Mouse (Mus musculus): Measurements from ENCODE around the gene S100a7a. TPM values are rescaled to one million over a fixed set of nuclear protein-coding genes. Genes with fewer than 3 reads are reported as not detected.

S100a7a gene
- polyA plus RNA-seq (2016; fragmentation: Nextera tagmentation; extraction: Ambion mirVana): 0.14 TPM in 1 of 2 replicates, not detected in the other

- Histone ChIP-seq H3K36me3 (no peaks in the 10 kb centered on the region), H3K4me1 (no peaks in the 10 kb centered on the region), H3K27me3 (no peaks in the 10 kb centered on the region; the same call in 1 of the 2 replicates), H3K27ac (replicated peaks) (no peak within 1 kb of the TSS), H3K4me2 (replicated peaks) (no peak within 1 kb of the TSS), H3K9me3 (no peaks in the 10 kb centered on the region), H3K4me3 (no peak within 1 kb of the TSS), H3K9ac (replicated peaks) (no peak within 1 kb of the TSS)
- ATAC-seq (ENCODE audit: low FRiP score, low read depth): no peak
Observed at GRCm38 (mm10) chr3:90653717-90654116, at the start of gene S100a7a. S100a7a (plus strand) TSS chr3:90654017.

- H3K27ac ChIP-seq (replicated peaks): no peak overlapping the region
- H3K9ac ChIP-seq (replicated peaks): no peak overlapping the region
- H3K4me2 ChIP-seq (replicated peaks): no peak overlapping the region
- ATAC-seq (ENCODE audit: low FRiP score, low read depth): peak; percentile 27; the same call in 1 of the 2 replicates
- H3K4me1 ChIP-seq: peaks cover 4% of the 10 kb centered on the region; the same call in 1 of the 2 replicates
- WGBS: 64% methylated on average over 4 of the region's 4 CpGs
- H3K4me3 ChIP-seq: no peak overlapping the region
- no peaks in the 10 kb centered on the region for H3K9me3 ChIP-seq
- H3K27me3 ChIP-seq: no peaks in the 10 kb centered on the region
- H3K36me3 ChIP-seq: no peaks in the 10 kb centered on the region
Observed at GRCm38 (mm10) chr3:90604416-90604815, 49.4 kb upstream of the S100a7a start.

- WGBS: 88% methylated on average over 3 of the region's 3 CpGs
- Histone ChIP-seq H3K36me3 (no peaks in the 10 kb centered on the region), H3K27me3 (no peaks in the 10 kb centered on the region), H3K9ac (replicated peaks) (no peak overlapping the region), H3K4me3 (no peak overlapping the region), H3K27ac (replicated peaks) (no peak overlapping the region), H3K9me3 (no peaks in the 10 kb centered on the region), H3K4me1 (peaks cover 4% of the 10 kb centered on the region; the same call in 1 of the 2 replicates), H3K4me2 (replicated peaks) (no peak overlapping the region)
- ATAC-seq (ENCODE audit: low FRiP score, low read depth): no peak
Observed at GRCm38 (mm10) chr3:90605049-90605448, 48.8 kb upstream of the S100a7a start.

- Histone ChIP-seq H3K9me3 (no peaks in the 10 kb centered on the region), H3K36me3 (no peaks in the 10 kb centered on the region), H3K9ac (replicated peaks) (no peak overlapping the region), H3K4me1 (peaks cover 4% of the 10 kb centered on the region; the same call in 1 of the 2 replicates), H3K4me3 (no peak overlapping the region), H3K27me3 (no peaks in the 10 kb centered on the region), H3K27ac (replicated peaks) (no peak overlapping the region), H3K4me2 (replicated peaks) (no peak overlapping the region)
- ATAC-seq (ENCODE audit: low FRiP score, low read depth): no peak
- 86% methylated on average over 2 of the region's 2 CpGs for WGBS
Observed at GRCm38 (mm10) chr3:90605736-90606135, 48.1 kb upstream of the S100a7a start.

- ATAC-seq (ENCODE audit: low FRiP score, low read depth): no peak
- Histone ChIP-seq H3K27me3 (no peaks in the 10 kb centered on the region), H3K4me2 (replicated peaks) (no peak overlapping the region), H3K27ac (replicated peaks) (no peak overlapping the region), H3K4me3 (no peak overlapping the region), H3K9ac (replicated peaks) (no peak overlapping the region), H3K9me3 (no peaks in the 10 kb centered on the region), H3K36me3 (no peaks in the 10 kb centered on the region), H3K4me1 (peaks cover 4% of the 10 kb centered on the region; the same call in 1 of the 2 replicates)
- 84% methylated on average over 6 of the region's 6 CpGs for WGBS
Observed at GRCm38 (mm10) chr3:90606185-90606584, 47.6 kb upstream of the S100a7a start.

- Histone ChIP-seq H3K36me3 (no peaks in the 10 kb centered on the region), H3K9me3 (no peaks in the 10 kb centered on the region), H3K4me2 (replicated peaks) (no peak overlapping the region), H3K27ac (replicated peaks) (no peak overlapping the region), H3K4me3 (no peak overlapping the region), H3K27me3 (no peaks in the 10 kb centered on the region), H3K4me1 (peaks cover 4% of the 10 kb centered on the region; the same call in 1 of the 2 replicates), H3K9ac (replicated peaks) (no peak overlapping the region)
- no peak for ATAC-seq (ENCODE audit: low FRiP score, low read depth)
- WGBS: 81% methylated on average over 3 of the region's 3 CpGs
Observed at GRCm38 (mm10) chr3:90607361-90607760, 46.5 kb upstream of the S100a7a start.

GRCm38 (mm10) chr3:90608223-90608622 lies 45.6 kb upstream of the S100a7a start, which contains the start of gene S100a5:
S100a5 (plus strand) TSS chr3:90608523.
- ATAC-seq (ENCODE audit: low FRiP score, low read depth): no peak
- 56% methylated on average over 3 of the region's 3 CpGs for WGBS
- Histone ChIP-seq H3K9ac (replicated peaks) (no peak within 1 kb of the TSS), H3K4me1 (peaks cover 10% of the 10 kb centered on the region; the same call in 1 of the 2 replicates), H3K4me3 (no peak within 1 kb of the TSS), H3K27ac (replicated peaks) (no peak within 1 kb of the TSS), H3K9me3 (no peaks in the 10 kb centered on the region), H3K4me2 (replicated peaks) (no peak within 1 kb of the TSS), H3K27me3 (peaks cover 5% of the 10 kb centered on the region), H3K36me3 (no peaks in the 10 kb centered on the region)

GRCm38 (mm10) chr3:90609102-90609501 lies 44.7 kb upstream of the S100a7a start:
- no peak overlapping the region for H3K4me3 ChIP-seq
- H3K4me2 ChIP-seq (replicated peaks): no peak overlapping the region
- no peak for ATAC-seq (ENCODE audit: low FRiP score, low read depth)
- H3K4me1 ChIP-seq: peaks cover 12% of the 10 kb centered on the region; the same call in 1 of the 2 replicates
- H3K27me3 ChIP-seq: peaks cover 14% of the 10 kb centered on the region
- no peaks in the 10 kb centered on the region for H3K36me3 ChIP-seq
- no peak overlapping the region for H3K9ac ChIP-seq (replicated peaks)
- H3K9me3 ChIP-seq: no peaks in the 10 kb centered on the region
- H3K27ac ChIP-seq (replicated peaks): no peak overlapping the region

GRCm38 (mm10) chr3:90611494-90611893 lies 42.3 kb upstream of the S100a7a start:
- H3K9ac ChIP-seq (replicated peaks): no peak overlapping the region
- WGBS: 92% methylated on average over 3 of the region's 3 CpGs
- no peak overlapping the region for H3K4me2 ChIP-seq (replicated peaks)
- no peak overlapping the region for H3K27ac ChIP-seq (replicated peaks)
- ATAC-seq (ENCODE audit: low FRiP score, low read depth): no peak
- H3K4me3 ChIP-seq: no peak overlapping the region
- peaks cover 20% of the 10 kb centered on the region for H3K27me3 ChIP-seq
- peaks cover 8% of the 10 kb centered on the region; the same call in 1 of the 2 replicates for H3K4me1 ChIP-seq
- no peaks in the 10 kb centered on the region for H3K36me3 ChIP-seq
- no peaks in the 10 kb centered on the region for H3K9me3 ChIP-seq

- Histone ChIP-seq H3K27ac (replicated peaks) (no peak overlapping the region), H3K9ac (replicated peaks) (no peak overlapping the region), H3K4me3 (no peak overlapping the region), H3K27me3 (peaks cover 20% of the 10 kb centered on the region), H3K36me3 (no peaks in the 10 kb centered on the region), H3K9me3 (no peaks in the 10 kb centered on the region), H3K4me1 (peaks cover 8% of the 10 kb centered on the region; the same call in 1 of the 2 replicates), H3K4me2 (replicated peaks) (no peak overlapping the region)
- 64% methylated on average over 4 of the region's 4 CpGs for WGBS
- no peak for ATAC-seq (ENCODE audit: low FRiP score, low read depth)
Observed at GRCm38 (mm10) chr3:90612061-90612460, 41.8 kb upstream of the S100a7a start.

- peak within 1 kb of the TSS; percentile 70 for H3K4me2 ChIP-seq (replicated peaks)
- 0 out of 2 replicates have a peak, but pooled peaks cover 3% of the 10 kb centered on the region for H3K9me3 ChIP-seq
- no peaks in the 10 kb centered on the region for H3K36me3 ChIP-seq
- no peak within 1 kb of the TSS for H3K9ac ChIP-seq (replicated peaks)
- H3K4me3 ChIP-seq: peak within 1 kb of the TSS; percentile 38
- H3K27me3 ChIP-seq: peaks cover 20% of the 10 kb centered on the region
- no peak within 1 kb of the TSS for H3K27ac ChIP-seq (replicated peaks)
- peak; percentile 80 for ATAC-seq (ENCODE audit: low FRiP score, low read depth)
- WGBS: under 1% methylated on average over 23 of the region's 23 CpGs
- peaks cover 8% of the 10 kb centered on the region; the same call in 1 of the 2 replicates for H3K4me1 ChIP-seq
Observed at GRCm38 (mm10) chr3:90612728-90613291, 41.0 kb upstream of the S100a7a start, which contains the start of gene S100a6. S100a6 (plus strand) TSS chr3:90612882.

- ATAC-seq (ENCODE audit: low FRiP score, low read depth): 0 out of 2 replicates have a peak, but pooled peaks have one; percentile 5
- 71% methylated on average over 7 of the region's 7 CpGs for WGBS
- Histone ChIP-seq H3K9me3 (0 out of 2 replicates have a peak, but pooled peaks cover 3% of the 10 kb centered on the region), H3K27me3 (peaks cover 20% of the 10 kb centered on the region), H3K9ac (replicated peaks) (no peak overlapping the region), H3K36me3 (no peaks in the 10 kb centered on the region), H3K4me1 (peaks cover 8% of the 10 kb centered on the region; the same call in 1 of the 2 replicates), H3K4me2 (replicated peaks) (peak overlapping the region; percentile 70), H3K4me3 (no peak overlapping the region), H3K27ac (replicated peaks) (no peak overlapping the region)
Observed at GRCm38 (mm10) chr3:90613461-90614147, 40.2 kb upstream of the S100a7a start.

All from midbrain, embryonic 12.5 days (tissue).